Mouse (Mus musculus): ENCODE measurements at regions not wholly inside any gene's neighbourhood (a gene's known extent, or its start where the extent isn't known, plus 50 kb on each side); places are given as distances from the start of the nearest gene placed in this dataset.
"Not testable (repeated sequence)": the region's sequence is repeated elsewhere in the genome, so short reads cannot be mapped to it uniquely, and the experiment has no call there.

DNA sequence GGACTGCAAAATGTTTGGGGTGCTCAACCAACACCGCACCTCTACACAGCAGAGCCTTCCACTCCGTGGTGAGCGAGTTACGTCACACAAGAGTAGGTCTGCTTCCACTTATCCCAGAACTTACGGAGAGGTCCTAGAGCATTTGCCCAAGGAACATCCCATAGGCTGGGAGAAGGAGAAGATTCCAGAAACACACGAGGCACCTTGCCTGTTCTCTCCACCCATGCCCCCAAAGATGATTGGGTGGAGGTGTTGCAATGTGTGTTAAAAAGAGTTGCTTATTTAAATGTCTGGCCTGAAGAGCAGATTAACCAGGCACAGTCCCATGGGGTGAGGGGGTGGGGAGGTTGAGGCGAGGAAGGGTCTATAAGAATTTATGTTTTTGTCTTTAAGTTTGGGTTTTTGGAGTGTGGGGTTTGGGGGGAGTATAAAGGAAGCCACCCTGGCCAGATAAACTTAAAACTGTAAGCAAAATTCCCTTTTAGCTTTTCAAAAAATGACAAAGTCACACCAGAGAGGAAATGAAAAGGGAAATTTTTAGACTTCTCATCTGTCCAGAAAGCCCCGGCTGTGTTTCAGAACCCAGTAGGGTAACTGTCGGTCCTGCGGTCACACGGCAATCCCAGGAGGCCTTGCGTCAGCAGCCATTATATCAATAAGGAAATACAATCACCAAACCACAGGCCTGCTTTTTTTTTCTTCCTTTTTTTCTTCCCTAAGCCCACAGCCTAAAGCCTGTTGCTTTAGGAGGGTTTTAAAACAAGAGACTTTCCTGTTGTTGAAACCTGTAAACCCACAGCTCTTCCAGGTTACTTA lies 113.3 kb downstream of the Tomm20 start:
- no peak for DNase-seq

GRCm38 (mm10) chr8:126831312-126832162 lies 114.1 kb downstream of the Tomm20 start:
- DNase-seq: no peak

- no peak for DNase-seq
These were observed 115.5 kb downstream of the Tomm20 start for GRCm38 (mm10) chr8:126830242-126830530.

- DNase-seq: peak; percentile 69
These were observed 116.0 kb downstream of the Tomm20 start for GRCm38 (mm10) chr8:126829376-126830241.

GRCm38 (mm10) chr8:126827681-126828383 lies 117.8 kb downstream of the Tomm20 start:
- peak; percentile 65 for DNase-seq

- DNase-seq: no peak
These were observed 119.0 kb downstream of the Tomm20 start for GRCm38 (mm10) chr8:126826328-126827285.

DNA sequence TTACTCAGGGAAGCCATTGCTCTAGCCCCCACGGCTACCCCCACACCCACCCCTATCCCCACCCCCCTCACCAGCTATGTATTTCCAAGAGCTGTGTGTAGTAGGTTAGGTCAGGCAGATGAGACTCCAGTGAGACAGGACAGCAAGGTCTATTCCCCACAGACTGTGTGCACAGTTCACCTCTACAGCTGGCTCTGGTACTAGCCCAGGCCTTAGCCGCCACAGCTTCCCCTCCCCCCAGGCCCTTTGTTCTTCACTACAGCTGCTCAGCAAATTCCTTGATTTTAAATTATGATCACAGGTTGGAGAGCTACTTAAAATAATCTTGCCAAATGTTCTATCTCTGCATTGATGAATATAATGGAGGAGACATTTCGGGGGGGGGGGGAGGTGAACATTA lies 119.8 kb downstream of the Tomm20 start:
- DNase-seq: no peak

GRCm38 (mm10) chr8:126824575-126825208 lies 121.0 kb downstream of the Tomm20 start:
- no peak for DNase-seq

- DNase-seq: no peak
These were observed 123.4 kb downstream of the Tomm20 start for GRCm38 (mm10) chr8:126822269-126822668.

GRCm38 (mm10) chr8:126821279-126821678 lies 124.4 kb downstream of the Tomm20 start:
- no peak for DNase-seq

DNA sequence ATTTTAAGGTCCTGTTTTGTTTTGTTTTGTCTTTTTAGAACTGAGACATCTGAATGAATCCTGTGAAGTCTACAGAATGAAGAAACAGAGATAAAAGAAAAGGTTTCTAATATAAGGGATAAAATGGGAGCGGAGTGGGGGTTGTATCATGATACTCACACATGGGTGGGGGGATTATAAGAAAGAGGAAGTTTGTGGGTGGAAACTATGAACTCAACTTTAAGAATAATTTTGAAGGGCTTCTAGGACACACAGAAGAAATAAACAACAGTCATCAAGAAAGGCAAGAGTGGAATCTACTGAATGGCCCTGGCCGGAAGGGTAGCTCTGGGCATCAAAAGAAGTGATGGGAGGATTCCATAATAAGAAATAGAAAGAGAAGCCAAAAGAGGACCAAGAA lies 125.1 kb downstream of the Tomm20 start:
- no peak for DNase-seq

- DNase-seq: no peak
These were observed 126.4 kb downstream of the Tomm20 start for GRCm38 (mm10) chr8:126819261-126819660.

DNA sequence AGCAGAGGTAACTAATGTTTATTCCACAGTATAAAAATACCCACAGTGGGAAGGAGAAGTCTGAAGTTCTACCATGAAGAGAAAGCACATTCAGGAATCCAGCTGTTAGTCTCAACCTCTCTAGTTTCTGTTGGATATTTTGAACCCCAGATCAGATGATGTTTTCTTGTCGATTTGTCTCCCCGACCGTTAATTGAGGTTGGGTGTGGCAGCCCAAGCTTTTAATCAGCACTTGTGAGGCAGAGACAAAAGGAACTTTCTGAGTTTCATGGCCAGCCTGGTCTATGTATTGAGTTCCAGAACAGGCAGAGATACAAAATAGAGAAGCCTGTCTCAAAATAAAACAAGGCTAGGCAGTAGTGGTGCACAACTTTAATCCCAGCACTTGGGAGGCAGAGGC lies 129.5 kb downstream of the Tomm20 start:
- no peak for DNase-seq

DNA sequence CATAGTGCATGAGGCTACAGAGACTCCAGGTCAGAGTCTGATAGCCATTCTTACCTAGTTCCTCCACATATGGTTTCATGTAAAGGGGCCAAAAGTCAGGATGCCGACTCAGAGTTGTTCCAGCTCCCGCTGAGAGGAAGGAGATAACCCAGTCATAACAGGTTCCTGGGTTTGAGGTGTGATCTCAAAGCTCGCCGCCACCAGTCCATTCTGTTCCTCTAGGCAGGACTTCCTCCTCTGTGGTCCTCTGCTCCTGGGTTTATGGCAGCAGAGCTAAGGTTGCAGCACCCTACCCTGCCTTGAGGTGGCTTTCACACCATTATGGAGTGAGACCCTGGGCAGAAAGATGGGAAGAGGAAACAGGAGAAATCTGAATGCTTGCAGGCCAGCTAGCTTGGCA lies 131.2 kb downstream of the Tomm20 start:
- no peak for DNase-seq

GRCm38 (mm10) chr8:126813621-126814020 lies 132.0 kb downstream of the Tomm20 start:
- no peak for DNase-seq

GRCm38 (mm10) chr8:126812777-126813176 lies 132.9 kb downstream of the Tomm20 start:
- DNase-seq: no peak

- DNase-seq: not testable (repeated sequence)
These were observed 134.3 kb downstream of the Tomm20 start for GRCm38 (mm10) chr8:126811358-126811757.

DNA sequence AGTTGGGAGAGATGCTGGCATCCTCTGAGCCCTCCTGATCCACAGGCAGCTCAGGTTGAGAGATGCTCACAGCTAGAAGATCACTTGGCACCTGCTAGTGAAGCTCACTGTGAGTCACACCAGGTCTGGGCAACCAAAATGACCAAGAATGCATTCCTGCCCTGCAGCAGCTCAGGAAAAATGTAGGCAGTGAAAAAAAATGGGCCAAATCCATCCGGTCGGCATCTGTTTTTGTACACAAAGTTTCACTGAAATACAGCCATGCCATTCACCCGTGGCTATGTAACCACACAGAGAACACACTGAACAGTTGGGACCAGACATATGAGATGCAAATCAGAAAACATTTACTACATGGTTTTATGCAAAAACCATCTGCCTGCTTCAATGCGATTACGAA lies 135.1 kb downstream of the Tomm20 start:
- DNase-seq: no peak

DNA sequence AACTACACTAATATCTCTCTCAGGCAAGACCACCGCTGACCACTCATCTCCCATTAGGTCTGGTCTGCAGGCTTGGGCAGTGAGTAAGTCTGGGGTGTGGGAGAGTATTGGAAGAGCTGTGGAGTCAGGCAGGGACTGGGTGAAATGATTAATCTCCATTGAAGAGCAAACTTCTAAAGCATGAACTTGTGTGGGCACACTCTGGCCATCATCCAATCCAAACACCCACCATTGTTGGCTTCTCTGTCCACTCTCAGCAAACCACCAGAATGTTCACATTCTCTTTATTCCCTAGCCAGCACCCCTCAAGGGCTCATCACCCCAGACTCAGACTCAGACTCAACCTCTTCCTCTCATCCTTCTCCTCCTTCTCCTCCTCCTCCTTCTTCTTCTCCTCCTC lies 136.3 kb downstream of the Tomm20 start:
- no peak for DNase-seq

GRCm38 (mm10) chr8:126808496-126808895 lies 137.1 kb downstream of the Tomm20 start:
- DNase-seq: no peak
